Mouse (Mus musculus) adipose tissue, adult 10 weeks (tissue): ENCODE results near the gene Vmn1r171. TPM values are rescaled to one million over a fixed set of nuclear protein-coding genes. Genes with fewer than 3 reads are reported as not detected.

Source experiments
- polyA plus RNA-seq: library from polyadenylated mRNA; stranded (reverse); fragments of 350-450 nt; fragmentation: Illumina TruSeq; extraction: RNeasy Lipid Tissue Mini Kit (QIAGEN cat#74804); gene quantifications from one replicate; pipeline ENCODE4 v1.2.3, GENCODE M21; 2014; ENCODE audit warnings: low read depth, low replicate concordance

Gene Vmn1r171
- not detected for polyA plus RNA-seq

GRCm38 (mm10) chr7:23630422-23630821, at the start of gene Vmn1r171:
Gene Vmn1r171, plus strand, starts transcription at chr7:23630722.

GRCm38 (mm10) chr7:23605875-23606274, 24.6 kb upstream of the Vmn1r171 start, which contains the start of gene Vmn1r170:
Gene Vmn1r170, plus strand, starts transcription at chr7:23606175.

GRCm38 (mm10) chr7:23658016-23658415, 27.5 kb downstream of the Vmn1r171 start, which contains the start of gene Vmn1r172:
Gene Vmn1r172, plus strand, starts transcription at chr7:23658316.

Other genes starting within 250 kb of the Vmn1r171 start
- not detected for gene Nlrp5, start 244.8 kb upstream of the Vmn1r171 start, polyA plus RNA-seq
- gene Vmn1r167, start 123.5 kb upstream of the Vmn1r171 start, polyA plus RNA-seq = not detected
- gene Vmn1r168, start 91.0 kb upstream of the Vmn1r171 start, polyA plus RNA-seq = not detected
- not detected for gene Vmn1r169, start 55.2 kb upstream of the Vmn1r171 start, polyA plus RNA-seq
- gene Vmn1r170, start 24.5 kb upstream of the Vmn1r171 start, polyA plus RNA-seq = not detected
- not detected for gene Vmn1r172, start 27.6 kb downstream of the Vmn1r171 start, polyA plus RNA-seq
- not detected for gene Vmn1r173, start 70.0 kb downstream of the Vmn1r171 start, polyA plus RNA-seq
- not detected for gene Vmn1r174, start 121.5 kb downstream of the Vmn1r171 start, polyA plus RNA-seq
- gene Vmn1r175, start 179.9 kb downstream of the Vmn1r171 start, polyA plus RNA-seq = not detected
- not detected for gene Vmn1r176, start 206.7 kb downstream of the Vmn1r171 start, polyA plus RNA-seq
- not detected for gene Vmn1r177, start 235.7 kb downstream of the Vmn1r171 start, polyA plus RNA-seq